Mouse (Mus musculus): ENCODE measurements around the gene Olfr1002.
"Not testable (repeated sequence)": the region's sequence is repeated elsewhere in the genome, so short reads cannot be mapped to it uniquely, and the experiment has no call there.

Olfr1002 gene

GRCm38 (mm10) chr2:85650604-85651003 is at the start of gene Olfr1002:
TSS of gene Olfr1002 (minus strand) at chr2:85650704.
- no peak for DNase-seq

- no peak for DNase-seq
These were observed 38.6 kb upstream of the Olfr1002 start, which contains the start of gene Olfr1008 for GRCm38 (mm10) chr2:85689131-85689530. TSS of gene Olfr1008 (plus strand) at chr2:85689431.

- no peak for DNase-seq
These were observed 28.2 kb upstream of the Olfr1002 start, which contains the start of gene Olfr1006 for GRCm38 (mm10) chr2:85678667-85679066. TSS of gene Olfr1006 (minus strand) at chr2:85678767.

- not testable (repeated sequence) for DNase-seq
These were observed 13.9 kb upstream of the Olfr1002 start, which contains the start of gene Olfr154 for GRCm38 (mm10) chr2:85664355-85664754. TSS of gene Olfr154 (minus strand) at chr2:85664455.

- DNase-seq = no peak
These were observed 38.7 kb downstream of the Olfr1002 start, which contains the start of gene Olfr1000 for GRCm38 (mm10) chr2:85611803-85612202. TSS of gene Olfr1000 (minus strand) at chr2:85611903.
